Mouse (Mus musculus) left cerebral cortex, adult 2 months (tissue): ENCODE data around the gene C1qtnf6. TPM values are rescaled to one million over a fixed set of nuclear protein-coding genes. Genes with fewer than 3 reads are reported as not detected.
A peak's percentile ranks its signal among the peaks of the same experiment; 100 is the strongest.

ENCODE experiments used
- DNase-seq, 2 experiments: peaks; one replicate each; pipeline ENCODE4 v3.0.0; 2021 to 2022; ENCODE audit warnings: low spot score in 2 of 2, mixed read lengths in 1 of 2; ENCODE audit errors: extremely low spot score in 1 of 2
- H3K27ac ChIP-seq: fragments of 200-600 bp; 2 replicates; pipeline ENCODE4 v1.8.1; 2022
- H3K4me3 ChIP-seq: fragments of 200-600 bp; 2 replicates; pipeline ENCODE4 v1.8.1; 2022
- CTCF ChIP-seq: fragments of 200-600 bp; IDR thresholded peaks from 2 replicates; pipeline ENCODE4 v1.8.1; 2022; ENCODE audit warnings: antibody characterized with exemption, mild to moderate bottlenecking, moderate library complexity
- intact Hi-C: fragments of 180-260 bp; cut with DNase I; formaldehyde crosslinking; loops from one replicate; pipeline ENCODE4 v1.15.1; 2025
- total RNA-seq, 2 experiments: library from RNA; stranded (reverse); gene quantifications; 2 replicates each; pipeline ENCODE4 v1.2.3; 2021

The C1qtnf6 gene
- total RNA-seq, 2 experiments from 2014 or later: 1.3 to 1.6 TPM

- peak overlapping the region; percentile 41 for H3K4me3 ChIP-seq
- intact Hi-C loops: no loop called here
- TF ChIP-seq CTCF: no peak
- no peak for DNase-seq
- peak overlapping the region; percentile 71 for H3K27ac ChIP-seq
Observed at GRCm38 (mm10) chr15:78528726-78529411, 2.3 kb downstream of the C1qtnf6 start.

- intact Hi-C loops: no loop called here
- H3K4me3 ChIP-seq: no peak overlapping the region
- TF ChIP-seq CTCF: no peak
- peak in 1 of 2 experiments; percentile 55 for DNase-seq
- H3K27ac ChIP-seq: no peak overlapping the region
Observed at GRCm38 (mm10) chr15:78527973-78528372, 3.2 kb downstream of the C1qtnf6 start.

- intact Hi-C loops: no loop called here
- H3K4me3 ChIP-seq: no peak overlapping the region
- no peak overlapping the region for H3K27ac ChIP-seq
- DNase-seq: no peak
- no peak for TF ChIP-seq CTCF
Observed at GRCm38 (mm10) chr15:78524163-78524562, 7.1 kb downstream of the C1qtnf6 start.

- intact Hi-C loops: no loop called here
- no peak for DNase-seq
- no peak overlapping the region for H3K4me3 ChIP-seq
- no peak for TF ChIP-seq CTCF
- no peak overlapping the region for H3K27ac ChIP-seq
Observed at GRCm38 (mm10) chr15:78521892-78522291, 9.3 kb downstream of the C1qtnf6 start.

- no peak for DNase-seq
- TF ChIP-seq CTCF: no peak
- intact Hi-C loops: no loop called here
Observed at GRCm38 (mm10) chr15:78521331-78521730, 9.9 kb downstream of the C1qtnf6 start.

GRCm38 (mm10) chr15:78520112-78520715 is 11.0 kb downstream of the C1qtnf6 start:
- intact Hi-C loops: no loop called here
- no peak overlapping the region for H3K27ac ChIP-seq
- no peak for DNase-seq
- no peak for TF ChIP-seq CTCF
- H3K4me3 ChIP-seq: no peak overlapping the region

More at GRCm38 (mm10) chr15:78521331-78521730, 9.9 kb downstream of the C1qtnf6 start:
- Histone ChIP-seq H3K4me3 (no peak overlapping the region), H3K27ac (no peak overlapping the region)

- DNase-seq: no peak
- Histone ChIP-seq H3K4me3 (no peak overlapping the region), H3K27ac (no peak overlapping the region)
- no peak for TF ChIP-seq CTCF
- intact Hi-C loops: no loop called here
Observed at GRCm38 (mm10) chr15:78518221-78518620, 13.0 kb downstream of the C1qtnf6 start.

- DNase-seq: no peak
- TF ChIP-seq CTCF: no peak
- no peak overlapping the region for H3K27ac ChIP-seq
- no peak overlapping the region for H3K4me3 ChIP-seq
- intact Hi-C loops: no loop called here
Observed at GRCm38 (mm10) chr15:78515759-78516158, 15.5 kb downstream of the C1qtnf6 start.

- DNase-seq: peak; percentile 75 to 81
- intact Hi-C loops: loop anchor here (1.0 to 5.0 kb wide), 3 partner anchors 18 to 68 kb away; no protein-coding TSS in a partner anchor
- Histone ChIP-seq H3K4me3 (no peak overlapping the region), H3K27ac (no peak overlapping the region)
- TF ChIP-seq CTCF: peak; percentile 98
Observed at GRCm38 (mm10) chr15:78514393-78515146, 16.6 kb downstream of the C1qtnf6 start.

- TF ChIP-seq CTCF: no peak
- DNase-seq: no peak
- intact Hi-C loops: loop anchor here (5.0 kb wide), 1 partner anchor 66 kb away; no protein-coding TSS in a partner anchor
- Histone ChIP-seq H3K27ac (no peak overlapping the region), H3K4me3 (no peak overlapping the region)
Observed at GRCm38 (mm10) chr15:78513019-78513418, 18.2 kb downstream of the C1qtnf6 start.

- intact Hi-C loops: loop anchor here (5.0 kb wide), 1 partner anchor 65 kb away; no protein-coding TSS in a partner anchor
Observed at GRCm38 (mm10) chr15:78511951-78512350, 19.3 kb downstream of the C1qtnf6 start.

GRCm38 (mm10) chr15:78510736-78511135 is 20.5 kb downstream of the C1qtnf6 start:
- Histone ChIP-seq H3K27ac (no peak overlapping the region), H3K4me3 (no peak overlapping the region)
- no peak for DNase-seq
- TF ChIP-seq CTCF: no peak
- intact Hi-C loops: loop anchor here (5.0 kb wide), 1 partner anchor 63 kb away; no protein-coding TSS in a partner anchor

More at GRCm38 (mm10) chr15:78511951-78512350, 19.3 kb downstream of the C1qtnf6 start:
- Histone ChIP-seq H3K27ac (no peak overlapping the region), H3K4me3 (no peak overlapping the region)
- no peak for DNase-seq
- TF ChIP-seq CTCF: no peak
